Mouse (Mus musculus) olfactory bulb, adult 2 months (tissue): ENCODE data around the gene Grin2d. TPM values are rescaled to one million over a fixed set of nuclear protein-coding genes. Genes with fewer than 3 reads are reported as not detected.
A peak's percentile ranks its signal among the peaks of the same experiment; 100 is the strongest.

Source experiments
- H3K27ac ChIP-seq: fragments of 200-500 bp; 2 replicates; pipeline ENCODE4 v1.5.1; 2012; ENCODE audit warnings: low read depth, low read length; ENCODE audit not compliant: insufficient read depth
- H3K4me1 ChIP-seq: fragments of 200-500 bp; 2 replicates; pipeline ENCODE4 v1.6.1; 2012; ENCODE audit warnings: low read length; ENCODE audit not compliant: control insufficient read depth, insufficient read depth
- H3K4me3 ChIP-seq: fragments of 200-500 bp; 2 replicates; pipeline ENCODE4 v1.5.1; 2012; ENCODE audit warnings: mild to moderate bottlenecking, low read depth, low read length, moderate library complexity; ENCODE audit not compliant: insufficient read depth
- CTCF ChIP-seq: fragments of 200-500 bp; IDR thresholded peaks from 2 replicates; pipeline ENCODE4 v1.5.1; 2012; ENCODE audit warnings: low read depth, mild to moderate bottlenecking, low read length, moderate library complexity; ENCODE audit not compliant: insufficient read depth
- POLR2A ChIP-seq: fragments of 200-500 bp; IDR thresholded peaks from 2 replicates; pipeline ENCODE4 v1.6.1; 2012; ENCODE audit warnings: mild to moderate bottlenecking, low read depth, low read length, moderate library complexity; ENCODE audit not compliant: insufficient read depth
- WGBS: fragments of 180-500 bp; shearing (Covaris S2); methylation state at CpG from one replicate; pipeline ENCODE4 v1.1.7; 2018; 5-methylcytosine and 5-hydroxymethylcytosine counted together
- polyA plus RNA-seq: library from polyadenylated mRNA; stranded (reverse); fragments of >200 nt; gene quantifications from 2 replicates; pipeline ENCODE4 v1.2.4, GENCODE M21; 2012; ENCODE audit warnings: low replicate concordance; ENCODE audit not compliant: missing spikeins, insufficient read depth, insufficient read length

Gene Grin2d
- polyA plus RNA-seq, 1 experiment = not detected

- H3K27ac ChIP-seq = no peak overlapping the region
- H3K4me3 ChIP-seq = no peak overlapping the region
- 67% methylated on average over 6 of the region's 6 CpGs for WGBS
- no peak for TF ChIP-seq CTCF
- TF ChIP-seq POLR2A = no peak
- H3K4me1 ChIP-seq = peaks cover 17% of the 10 kb centered on the region
These were observed 75.6 kb downstream of the Grin2d start for GRCm38 (mm10) chr7:45802551-45802950.

GRCm38 (mm10) chr7:45801348-45801747, 76.8 kb downstream of the Grin2d start:
- Histone ChIP-seq H3K27ac (no peak overlapping the region), H3K4me3 (no peak overlapping the region), H3K4me1 (peaks cover 25% of the 10 kb centered on the region)
- TF ChIP-seq POLR2A (no peak), CTCF (peak; percentile 100)
- WGBS = under 1% methylated on average over 12 of the region's 12 CpGs

- H3K27ac ChIP-seq = no peak overlapping the region
- WGBS = 33% methylated on average over 25 of the region's 25 CpGs
- TF ChIP-seq CTCF = no peak
- no peak for TF ChIP-seq POLR2A
- H3K4me1 ChIP-seq = peaks cover 25% of the 10 kb centered on the region
- H3K4me3 ChIP-seq = no peak overlapping the region
These were observed 77.5 kb downstream of the Grin2d start for GRCm38 (mm10) chr7:45800546-45801204.

GRCm38 (mm10) chr7:45800001-45800400, 78.2 kb downstream of the Grin2d start:
- H3K4me1 ChIP-seq = peaks cover 25% of the 10 kb centered on the region
- no peak for TF ChIP-seq POLR2A
- TF ChIP-seq CTCF = no peak
- no peak overlapping the region for H3K27ac ChIP-seq
- H3K4me3 ChIP-seq = no peak overlapping the region
- 58% methylated on average over 7 of the region's 7 CpGs for WGBS

GRCm38 (mm10) chr7:45798931-45799330, 79.2 kb downstream of the Grin2d start:
- H3K27ac ChIP-seq = no peak overlapping the region
- 31% methylated on average over 7 of the region's 7 CpGs for WGBS
- peaks cover 25% of the 10 kb centered on the region for H3K4me1 ChIP-seq
- no peak overlapping the region for H3K4me3 ChIP-seq
- no peak for TF ChIP-seq POLR2A

GRCm38 (mm10) chr7:45798511-45798836, 79.7 kb downstream of the Grin2d start:
- Histone ChIP-seq H3K4me3 (no peak overlapping the region), H3K27ac (no peak overlapping the region), H3K4me1 (peaks cover 25% of the 10 kb centered on the region)
- TF ChIP-seq POLR2A = no peak
- TF ChIP-seq CTCF = no peak
- WGBS = 11% methylated on average over 19 of the region's 19 CpGs

- H3K27ac ChIP-seq = no peak overlapping the region
- WGBS = 16% methylated on average over 60 of the region's 60 CpGs
- no peak for TF ChIP-seq POLR2A
- H3K4me3 ChIP-seq = no peak overlapping the region
- H3K4me1 ChIP-seq = peaks cover 25% of the 10 kb centered on the region
These were observed 80.3 kb downstream of the Grin2d start for GRCm38 (mm10) chr7:45797661-45798510.

GRCm38 (mm10) chr7:45796950-45797349, 81.2 kb downstream of the Grin2d start:
- Histone ChIP-seq H3K4me3 (no peak overlapping the region), H3K27ac (no peak overlapping the region), H3K4me1 (peaks cover 25% of the 10 kb centered on the region)
- 40% methylated on average over 6 of the region's 6 CpGs for WGBS
- TF ChIP-seq POLR2A (no peak), CTCF (no peak)

GRCm38 (mm10) chr7:45794971-45795370, 83.2 kb downstream of the Grin2d start:
- TF ChIP-seq POLR2A (no peak), CTCF (no peak)
- H3K4me1 ChIP-seq = peaks cover 20% of the 10 kb centered on the region
- H3K27ac ChIP-seq = no peak overlapping the region
- no peak overlapping the region for H3K4me3 ChIP-seq
- 89% methylated on average over 29 of the region's 29 CpGs for WGBS
